Mouse (Mus musculus): ENCODE data around the gene Stat6. TPM values are rescaled to one million over a fixed set of nuclear protein-coding genes. Genes with fewer than 3 reads are reported as not detected.

The Stat6 gene
- polyA plus RNA-seq, 1 experiment from 2014 or later, result 4.3 TPM

- H3K36me3 ChIP-seq (ENCODE audit: control insufficient read depth, insufficient read depth), result no peaks in the 10 kb centered on the region
- WGBS, result under 1% methylated on average over 67 of the region's 71 CpGs
- H3K9ac ChIP-seq (replicated peaks; ENCODE audit: low read depth, low read length), result peak overlapping the region; percentile 76
- H3K9me3 ChIP-seq (ENCODE audit: control insufficient read depth, low read length), result no peaks in the 10 kb centered on the region
- H3K4me2 ChIP-seq (ENCODE audit: low read length), result peak overlapping the region; percentile 91
- peak overlapping the region; percentile 64 for H3K27ac ChIP-seq (ENCODE audit: low read length)
- peak; percentile 97 for ATAC-seq
- no peaks in the 10 kb centered on the region for H3K27me3 ChIP-seq (replicated peaks; ENCODE audit: control insufficient read depth, insufficient read depth, low read length)
- H3K4me1 ChIP-seq (replicated peaks; ENCODE audit: control insufficient read depth, insufficient read depth, low read length), result peaks cover 17% of the 10 kb centered on the region
- H3K4me3 ChIP-seq (replicated peaks; ENCODE audit: low read length), result peak overlapping the region; percentile 84
These were observed 34.1 kb downstream of the Stat6 start for GRCm38 (mm10) chr10:127676691-127677548.

GRCm38 (mm10) chr10:127677591-127678336 lies 35.0 kb downstream of the Stat6 start:
- no peaks in the 10 kb centered on the region for H3K36me3 ChIP-seq (ENCODE audit: control insufficient read depth, insufficient read depth)
- peak overlapping the region; percentile 76 for H3K9ac ChIP-seq (replicated peaks; ENCODE audit: low read depth, low read length)
- peak overlapping the region; percentile 84 for H3K4me3 ChIP-seq (replicated peaks; ENCODE audit: low read length)
- peak overlapping the region; percentile 91 for H3K4me2 ChIP-seq (ENCODE audit: low read length)
- ATAC-seq, result no peak
- peaks cover 17% of the 10 kb centered on the region for H3K4me1 ChIP-seq (replicated peaks; ENCODE audit: control insufficient read depth, insufficient read depth, low read length)
- no peaks in the 10 kb centered on the region for H3K9me3 ChIP-seq (ENCODE audit: control insufficient read depth, low read length)
- H3K27me3 ChIP-seq (replicated peaks; ENCODE audit: control insufficient read depth, insufficient read depth, low read length), result no peaks in the 10 kb centered on the region
- no peak overlapping the region for H3K27ac ChIP-seq (ENCODE audit: low read length)
- 10% methylated on average over 14 of the region's 14 CpGs for WGBS

GRCm38 (mm10) chr10:127679208-127679607 lies 36.4 kb downstream of the Stat6 start:
- no peak overlapping the region for H3K4me2 ChIP-seq (ENCODE audit: low read length)
- peaks cover 17% of the 10 kb centered on the region for H3K4me1 ChIP-seq (replicated peaks; ENCODE audit: control insufficient read depth, insufficient read depth, low read length)

GRCm38 (mm10) chr10:127679881-127680280 lies 37.1 kb downstream of the Stat6 start:
- Histone ChIP-seq H3K4me3 (replicated peaks; ENCODE audit: low read length) (no peak overlapping the region), H3K9me3 (ENCODE audit: control insufficient read depth, low read length) (no peaks in the 10 kb centered on the region), H3K9ac (replicated peaks; ENCODE audit: low read depth, low read length) (no peak overlapping the region), H3K36me3 (ENCODE audit: control insufficient read depth, insufficient read depth) (no peaks in the 10 kb centered on the region), H3K4me1 (replicated peaks; ENCODE audit: control insufficient read depth, insufficient read depth, low read length) (peaks cover 17% of the 10 kb centered on the region), H3K27me3 (replicated peaks; ENCODE audit: control insufficient read depth, insufficient read depth, low read length) (no peaks in the 10 kb centered on the region), H3K4me2 (ENCODE audit: low read length) (no peak overlapping the region), H3K27ac (ENCODE audit: low read length) (no peak overlapping the region)
- no peak for ATAC-seq
- 85% methylated on average over 3 of the region's 3 CpGs for WGBS

More at GRCm38 (mm10) chr10:127679208-127679607, 36.4 kb downstream of the Stat6 start:
- Histone ChIP-seq H3K36me3 (ENCODE audit: control insufficient read depth, insufficient read depth) (no peaks in the 10 kb centered on the region), H3K9me3 (ENCODE audit: control insufficient read depth, low read length) (no peaks in the 10 kb centered on the region), H3K27ac (ENCODE audit: low read length) (no peak overlapping the region), H3K27me3 (replicated peaks; ENCODE audit: control insufficient read depth, insufficient read depth, low read length) (no peaks in the 10 kb centered on the region), H3K9ac (replicated peaks; ENCODE audit: low read depth, low read length) (no peak overlapping the region), H3K4me3 (replicated peaks; ENCODE audit: low read length) (no peak overlapping the region)
- no peak for ATAC-seq
- WGBS, result 92% methylated on average over 1 of the region's 1 CpGs

- 92% methylated on average over 6 of the region's 6 CpGs for WGBS
These were observed 40.1 kb downstream of the Stat6 start for GRCm38 (mm10) chr10:127682886-127683285.

GRCm38 (mm10) chr10:127691053-127691452 lies 48.3 kb downstream of the Stat6 start:
- Histone ChIP-seq H3K4me3 (replicated peaks; ENCODE audit: low read length) (no peak overlapping the region), H3K27ac (ENCODE audit: low read length) (no peak overlapping the region), H3K9ac (replicated peaks; ENCODE audit: low read depth, low read length) (no peak overlapping the region), H3K36me3 (ENCODE audit: control insufficient read depth, insufficient read depth) (0 out of 2 replicates have a peak, but pooled peaks cover 5% of the 10 kb centered on the region), H3K4me2 (ENCODE audit: low read length) (no peak overlapping the region), H3K4me1 (replicated peaks; ENCODE audit: control insufficient read depth, insufficient read depth, low read length) (no peaks in the 10 kb centered on the region), H3K27me3 (replicated peaks; ENCODE audit: control insufficient read depth, insufficient read depth, low read length) (no peaks in the 10 kb centered on the region), H3K9me3 (ENCODE audit: control insufficient read depth, low read length) (no peaks in the 10 kb centered on the region)
- 25% methylated on average over 1 of the region's 1 CpGs for WGBS
- ATAC-seq, result no peak

More at GRCm38 (mm10) chr10:127682886-127683285, 40.1 kb downstream of the Stat6 start:
- no peak for ATAC-seq
- Histone ChIP-seq H3K4me1 (replicated peaks; ENCODE audit: control insufficient read depth, insufficient read depth, low read length) (peaks cover 6% of the 10 kb centered on the region), H3K9ac (replicated peaks; ENCODE audit: low read depth, low read length) (no peak overlapping the region), H3K36me3 (ENCODE audit: control insufficient read depth, insufficient read depth) (no peaks in the 10 kb centered on the region), H3K27ac (ENCODE audit: low read length) (no peak overlapping the region), H3K4me2 (ENCODE audit: low read length) (no peak overlapping the region), H3K4me3 (replicated peaks; ENCODE audit: low read length) (no peak overlapping the region), H3K9me3 (ENCODE audit: control insufficient read depth, low read length) (no peaks in the 10 kb centered on the region), H3K27me3 (replicated peaks; ENCODE audit: control insufficient read depth, insufficient read depth, low read length) (no peaks in the 10 kb centered on the region)

- H3K4me3 ChIP-seq (replicated peaks; ENCODE audit: low read length), result no peak overlapping the region
- no peaks in the 10 kb centered on the region for H3K27me3 ChIP-seq (replicated peaks; ENCODE audit: control insufficient read depth, insufficient read depth, low read length)
- 0 out of 2 replicates have a peak, but pooled peaks have one; percentile 28 for ATAC-seq
- H3K27ac ChIP-seq (ENCODE audit: low read length), result no peak overlapping the region
- H3K4me2 ChIP-seq (ENCODE audit: low read length), result no peak overlapping the region
- H3K9ac ChIP-seq (replicated peaks; ENCODE audit: low read depth, low read length), result no peak overlapping the region
- no peaks in the 10 kb centered on the region for H3K9me3 ChIP-seq (ENCODE audit: control insufficient read depth, low read length)
- 66% methylated on average over 2 of the region's 2 CpGs for WGBS
- peaks cover 9% of the 10 kb centered on the region; the same call in 1 of the 2 replicates for H3K36me3 ChIP-seq (ENCODE audit: control insufficient read depth, insufficient read depth)
- H3K4me1 ChIP-seq (replicated peaks; ENCODE audit: control insufficient read depth, insufficient read depth, low read length), result no peaks in the 10 kb centered on the region
These were observed 51.9 kb downstream of the Stat6 start for GRCm38 (mm10) chr10:127694636-127695035.

GRCm38 (mm10) chr10:127695775-127696174 lies 53.0 kb downstream of the Stat6 start:
- Histone ChIP-seq H3K4me1 (replicated peaks; ENCODE audit: control insufficient read depth, insufficient read depth, low read length) (no peaks in the 10 kb centered on the region), H3K9me3 (ENCODE audit: control insufficient read depth, low read length) (no peaks in the 10 kb centered on the region), H3K4me3 (replicated peaks; ENCODE audit: low read length) (no peak overlapping the region), H3K36me3 (ENCODE audit: control insufficient read depth, insufficient read depth) (peaks cover 8% of the 10 kb centered on the region; the same call in 1 of the 2 replicates), H3K27me3 (replicated peaks; ENCODE audit: control insufficient read depth, insufficient read depth, low read length) (no peaks in the 10 kb centered on the region), H3K4me2 (ENCODE audit: low read length) (no peak overlapping the region), H3K9ac (replicated peaks; ENCODE audit: low read depth, low read length) (no peak overlapping the region), H3K27ac (ENCODE audit: low read length) (no peak overlapping the region)
- no peak for ATAC-seq
- 91% methylated on average over 7 of the region's 7 CpGs for WGBS

- no peak overlapping the region for H3K27ac ChIP-seq (ENCODE audit: low read length)
- H3K27me3 ChIP-seq (replicated peaks; ENCODE audit: control insufficient read depth, insufficient read depth, low read length), result no peaks in the 10 kb centered on the region
- no peak for ATAC-seq
- peaks cover 4% of the 10 kb centered on the region; the same call in 1 of the 2 replicates for H3K36me3 ChIP-seq (ENCODE audit: control insufficient read depth, insufficient read depth)
- H3K4me2 ChIP-seq (ENCODE audit: low read length), result no peak overlapping the region
- no peak overlapping the region for H3K4me3 ChIP-seq (replicated peaks; ENCODE audit: low read length)
- no peaks in the 10 kb centered on the region for H3K9me3 ChIP-seq (ENCODE audit: control insufficient read depth, low read length)
- H3K9ac ChIP-seq (replicated peaks; ENCODE audit: low read depth, low read length), result no peak overlapping the region
- H3K4me1 ChIP-seq (replicated peaks; ENCODE audit: control insufficient read depth, insufficient read depth, low read length), result no peaks in the 10 kb centered on the region
- 94% methylated on average over 7 of the region's 7 CpGs for WGBS
These were observed 56.2 kb downstream of the Stat6 start for GRCm38 (mm10) chr10:127698966-127699365.
